Mouse (Mus musculus): ENCODE measurements around the gene Hoxa4.

Gene Hoxa4

DNA sequence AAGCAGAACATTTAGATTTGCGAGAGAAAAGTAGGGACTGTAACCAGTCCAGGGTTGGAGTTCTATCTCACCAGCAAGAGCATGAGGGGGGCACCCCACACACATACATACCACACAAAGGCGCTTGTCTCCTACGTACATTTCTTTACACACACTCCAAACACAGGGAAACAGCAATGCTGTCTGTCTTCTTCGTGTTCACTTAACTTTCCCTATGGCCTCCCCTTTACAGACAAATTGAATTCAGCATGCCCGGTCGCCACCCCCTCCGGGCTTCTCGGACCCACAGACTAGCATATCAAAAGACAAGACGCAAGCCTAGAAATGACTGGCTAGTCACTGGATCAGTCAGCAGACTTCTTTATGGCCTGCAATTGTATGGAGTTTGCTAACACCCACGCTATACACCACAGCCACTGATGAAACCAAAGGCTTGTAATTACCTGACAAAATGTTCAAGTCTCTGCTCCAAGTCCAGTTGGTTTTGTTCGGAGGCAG lies 11.3 kb downstream of the Hoxa4 start:
- DNase-seq (ENCODE audit: low spot score in 2 of 2) = no peak

DNA sequence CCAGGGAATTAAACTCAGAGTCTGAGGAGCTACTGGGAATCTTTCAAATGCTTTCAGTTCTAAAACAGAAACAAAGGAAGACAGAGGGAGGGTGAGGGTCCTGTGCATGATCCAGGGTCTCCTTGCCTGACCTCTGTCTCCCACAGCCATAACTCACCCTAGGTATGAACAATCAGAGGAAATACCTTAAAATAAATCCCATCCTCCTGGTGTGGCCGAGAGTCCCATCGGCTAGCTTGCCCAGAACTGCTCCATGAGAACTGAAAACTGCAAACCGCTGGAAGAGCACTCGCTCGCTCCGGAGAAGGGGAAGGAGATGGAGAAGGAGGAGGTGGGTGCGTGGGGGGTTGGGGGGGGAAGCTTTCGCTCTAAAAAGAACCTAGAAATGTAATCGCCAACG lies 11.9 kb downstream of the Hoxa4 start:
- no peak for DNase-seq (ENCODE audit: low spot score in 2 of 2)

DNA sequence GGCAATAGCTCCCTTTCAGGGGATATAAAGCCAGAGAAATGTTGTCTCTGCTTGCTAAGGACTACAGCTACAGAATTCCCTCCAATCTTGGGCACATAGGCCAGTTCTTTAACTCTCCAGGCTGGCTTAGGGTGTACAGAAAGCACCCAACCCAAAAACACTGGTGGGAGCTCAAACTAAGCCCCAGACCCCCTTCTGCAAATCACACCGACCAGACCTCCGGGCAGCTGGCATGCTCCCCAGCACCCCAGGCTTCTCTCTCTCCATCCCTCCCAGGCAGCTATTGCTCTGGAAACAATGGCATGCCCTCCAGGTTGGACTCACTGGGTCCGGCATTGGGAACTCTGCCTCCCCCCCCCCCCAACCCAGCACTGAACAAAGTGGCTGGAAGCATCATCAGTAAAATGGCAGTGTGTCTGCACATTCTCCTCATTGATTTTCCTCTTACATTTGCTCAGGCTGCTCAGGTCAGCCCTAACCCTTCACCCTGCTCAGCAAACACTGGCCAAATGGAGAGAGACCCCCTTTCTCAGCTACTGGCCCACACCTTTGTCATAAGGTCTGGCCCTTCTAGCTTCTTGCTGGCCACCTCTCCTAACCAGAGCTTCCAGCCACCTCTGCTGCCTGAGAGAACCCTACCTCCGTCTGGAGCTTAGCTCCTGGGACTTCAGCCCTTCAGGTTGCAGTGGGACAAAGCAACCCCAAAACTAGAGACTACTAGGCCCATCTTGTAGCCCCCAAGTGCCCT lies 12.5 kb downstream of the Hoxa4 start:
- no peak for DNase-seq (ENCODE audit: low spot score in 2 of 2)

DNA sequence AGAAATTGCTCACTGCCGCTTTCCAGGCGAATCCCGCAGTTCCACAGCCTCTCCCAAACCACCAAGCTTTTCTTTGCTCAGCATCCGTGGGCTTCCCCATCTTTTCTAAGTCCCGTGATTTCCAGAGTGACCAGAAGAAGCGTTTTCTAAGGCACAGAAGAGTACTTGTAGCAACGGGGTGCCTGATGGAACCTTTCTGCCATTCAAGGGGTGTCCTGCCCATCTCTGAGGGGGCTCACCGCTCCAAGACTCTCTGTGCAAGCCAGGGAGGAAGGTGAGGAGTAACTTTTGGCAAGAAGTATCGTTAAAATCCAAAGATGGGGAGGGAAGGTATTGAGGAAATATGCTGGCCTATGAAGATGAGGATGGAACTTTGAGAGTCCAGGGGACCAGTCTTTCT lies 13.7 kb downstream of the Hoxa4 start:
- no peak for DNase-seq (ENCODE audit: low spot score in 2 of 2)

DNA sequence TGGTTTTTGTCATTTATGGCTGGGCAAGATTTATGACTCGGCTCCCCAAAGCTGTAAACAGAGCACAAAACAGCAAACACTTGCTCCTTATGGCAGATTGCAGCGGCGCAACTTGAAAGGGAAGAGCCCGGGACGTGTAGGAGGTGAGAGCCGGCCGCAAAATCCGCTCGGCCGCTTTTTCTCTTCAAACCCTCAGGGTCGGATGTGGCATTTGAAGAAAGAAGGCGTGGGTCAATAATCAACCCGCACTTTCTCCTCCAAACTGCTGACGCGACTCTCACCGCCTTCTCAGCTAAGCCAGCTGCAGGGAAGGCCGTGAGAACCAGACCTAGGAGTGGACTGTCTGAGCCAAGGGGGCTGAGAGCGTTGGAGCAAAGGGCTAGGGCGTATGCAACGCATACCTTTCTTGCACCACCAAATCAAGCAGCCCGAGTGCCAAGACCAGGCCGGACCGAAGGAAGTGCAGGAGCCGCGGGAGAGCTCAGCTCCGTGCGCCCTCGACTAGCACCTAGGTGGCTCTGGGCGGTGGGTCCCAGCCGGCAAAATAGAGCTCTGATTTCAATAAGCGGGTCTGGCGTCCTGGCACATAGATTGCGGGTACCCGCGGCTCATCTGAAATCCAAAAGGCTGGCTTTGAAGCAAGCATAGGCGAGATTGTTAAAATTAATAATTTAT lies 14.4 kb downstream of the Hoxa4 start, which contains the start of gene 5730596B20Rik:
TSS of gene 5730596B20Rik (plus strand) at position 438 of the 675 bp plus-strand sequence.
- DNase-seq (ENCODE audit: low spot score in 2 of 2) = no peak

DNA sequence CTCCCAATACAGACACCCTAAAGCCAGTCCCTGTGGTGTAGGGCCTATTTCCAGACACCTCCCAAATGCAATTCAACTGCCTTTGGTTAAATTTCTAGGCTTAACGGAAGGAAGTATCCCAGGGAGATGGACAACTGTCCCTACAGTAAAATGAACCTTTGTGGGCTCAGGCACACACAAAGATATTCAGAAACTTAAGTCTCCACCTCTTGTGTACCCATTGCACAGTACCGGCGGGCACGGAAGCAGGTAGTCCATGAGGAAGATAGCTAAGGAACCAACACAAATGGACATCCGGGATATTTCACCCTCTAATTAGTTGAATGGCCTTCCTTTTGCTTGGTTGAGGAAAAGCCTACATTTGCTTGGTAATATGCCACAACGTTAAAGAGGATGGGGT lies 15.2 kb downstream of the Hoxa4 start:
- no peak for DNase-seq (ENCODE audit: low spot score in 2 of 2)

DNA sequence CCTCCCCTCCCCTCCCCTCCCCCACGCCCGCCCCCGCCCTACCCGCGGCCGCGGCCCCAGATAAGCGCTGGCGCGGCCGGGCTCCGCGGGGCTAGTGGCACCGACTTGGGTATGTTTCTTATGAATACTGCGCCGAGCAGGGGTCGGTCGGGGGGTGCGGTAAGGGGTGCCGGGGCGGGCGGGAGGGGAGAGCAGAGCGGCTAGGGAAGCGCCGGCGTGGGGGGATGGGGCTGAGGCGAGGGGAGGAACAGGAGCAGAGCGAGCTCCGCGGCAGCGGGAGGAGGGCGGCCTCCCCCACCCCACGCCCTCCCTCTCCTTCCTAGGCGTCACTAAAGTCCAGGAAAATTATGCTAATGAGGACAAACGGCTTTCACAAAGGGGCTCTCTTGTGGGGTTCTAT lies 15.7 kb downstream of the Hoxa4 start:
- no peak for DNase-seq (ENCODE audit: low spot score in 2 of 2)

DNA sequence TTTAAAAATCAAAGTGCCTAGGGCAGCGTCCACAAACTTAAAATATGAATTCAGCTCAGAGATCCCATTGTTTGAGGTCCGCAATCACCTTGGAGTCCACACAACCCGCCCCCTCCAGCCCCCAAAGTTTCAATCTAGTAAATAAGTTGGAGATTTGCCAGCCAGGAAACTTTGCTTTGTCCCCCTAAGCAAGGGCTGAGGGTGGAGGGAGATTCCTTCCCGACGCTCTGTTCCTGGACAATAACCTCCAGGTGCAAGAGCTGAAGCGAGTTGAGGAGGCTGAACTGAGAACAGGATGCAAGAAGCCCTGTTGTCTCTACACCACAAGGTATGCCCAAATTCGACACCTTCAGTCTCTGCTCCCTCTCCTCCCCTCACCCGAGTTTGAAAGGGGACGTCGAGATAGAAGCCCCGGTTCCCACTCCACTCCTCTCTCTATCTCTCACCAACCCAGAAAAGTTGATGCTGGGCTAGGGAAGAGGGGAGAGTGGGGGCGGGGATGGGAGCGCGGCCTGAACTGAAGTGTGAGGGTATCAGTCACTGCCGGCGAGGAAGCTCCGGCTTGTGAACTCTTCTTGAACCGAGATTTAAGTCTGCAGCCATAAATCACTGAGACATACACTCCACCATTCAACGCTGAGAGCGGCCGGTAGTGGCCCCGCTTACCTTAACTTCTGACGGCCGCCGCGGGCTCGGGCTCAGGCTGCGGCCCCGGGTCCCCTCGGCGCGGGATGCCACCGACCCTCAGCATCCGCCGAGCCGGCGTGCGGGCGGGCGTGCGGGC lies 16.4 kb downstream of the Hoxa4 start:
- DNase-seq (ENCODE audit: low spot score in 2 of 2) = no peak

DNA sequence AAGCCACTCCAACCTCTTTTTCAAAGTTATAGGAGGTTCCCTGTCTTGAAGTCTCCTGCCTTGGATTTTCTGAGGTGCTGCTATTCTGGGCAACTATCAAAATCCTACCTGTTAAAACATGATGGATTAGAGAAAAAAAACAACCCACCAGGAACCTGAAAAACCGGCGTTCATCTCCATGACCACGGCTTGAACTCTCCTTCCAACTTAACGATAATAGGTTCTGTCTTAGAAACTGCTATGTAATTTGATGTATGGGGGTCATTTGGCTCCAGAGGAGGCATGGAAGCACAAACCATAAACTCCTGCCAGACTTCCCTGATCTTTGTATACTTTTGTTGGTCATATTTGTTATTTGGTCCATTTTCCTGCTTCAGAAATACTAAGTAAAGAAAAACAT lies 17.9 kb downstream of the Hoxa4 start:
- no peak for DNase-seq (ENCODE audit: low spot score in 2 of 2)

DNA sequence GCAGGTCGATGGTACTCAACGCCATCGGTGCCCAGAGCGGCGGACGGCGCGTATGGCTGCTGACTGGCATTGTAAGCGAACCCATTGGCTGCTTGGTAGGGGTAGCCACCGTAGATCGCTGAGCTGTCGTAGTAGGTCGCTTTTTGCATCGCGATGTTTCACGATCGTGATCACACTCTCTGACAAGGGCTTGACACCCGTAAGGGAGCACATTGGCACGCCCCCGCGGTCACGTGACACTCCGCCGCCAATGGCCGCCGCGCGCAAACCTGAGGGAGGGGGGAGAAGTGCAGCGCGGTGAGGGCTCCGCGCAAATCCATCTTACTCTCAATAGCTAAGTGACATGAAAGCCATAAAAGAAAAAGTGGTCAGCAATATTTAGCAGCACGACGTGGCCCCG lies 19.1 kb downstream of the Hoxa4 start:
- no peak for DNase-seq (ENCODE audit: low spot score in 2 of 2)

DNA sequence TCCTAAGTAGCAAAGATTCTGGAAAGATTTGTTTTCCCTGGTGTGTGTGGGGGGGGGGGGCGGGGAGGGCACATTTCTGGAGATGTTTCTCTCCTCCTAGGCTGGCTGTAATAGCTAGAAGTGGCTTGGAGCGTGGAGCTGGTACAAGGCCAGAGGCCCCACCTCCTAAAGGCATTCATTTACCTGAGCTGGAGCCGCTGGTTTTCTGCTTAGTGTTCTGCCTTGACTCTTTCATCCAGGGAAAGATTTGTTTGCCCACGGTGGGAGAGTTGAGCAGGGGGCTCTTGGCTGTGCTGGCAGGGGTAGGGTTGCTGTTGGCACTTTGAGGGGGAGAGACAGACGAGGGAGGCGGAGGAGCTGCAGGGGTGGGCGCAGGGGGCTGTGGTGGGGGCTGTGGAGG lies 19.6 kb downstream of the Hoxa4 start:
- DNase-seq (ENCODE audit: low spot score in 2 of 2) = no peak

DNA sequence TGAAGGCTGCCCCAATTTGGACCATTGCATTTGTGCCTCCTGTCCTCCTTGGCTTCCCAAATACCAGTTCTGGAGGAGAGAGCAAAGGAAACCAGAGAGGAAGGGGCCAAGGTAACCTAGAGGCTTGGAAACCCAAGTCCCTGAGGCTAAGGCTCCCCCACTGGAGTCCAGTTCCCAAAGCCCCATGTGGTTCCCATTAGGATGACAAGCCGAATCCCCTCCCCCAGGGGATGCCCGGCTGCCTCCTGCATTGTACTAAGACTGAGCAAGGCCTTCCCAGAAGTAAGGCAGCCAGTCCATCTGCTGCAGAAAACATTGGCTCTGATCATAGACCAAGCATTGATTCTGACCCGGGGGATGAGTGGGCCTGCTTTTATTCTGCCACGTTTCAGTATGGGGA lies 20.2 kb downstream of the Hoxa4 start:
- DNase-seq (ENCODE audit: low spot score in 2 of 2) = no peak

DNA sequence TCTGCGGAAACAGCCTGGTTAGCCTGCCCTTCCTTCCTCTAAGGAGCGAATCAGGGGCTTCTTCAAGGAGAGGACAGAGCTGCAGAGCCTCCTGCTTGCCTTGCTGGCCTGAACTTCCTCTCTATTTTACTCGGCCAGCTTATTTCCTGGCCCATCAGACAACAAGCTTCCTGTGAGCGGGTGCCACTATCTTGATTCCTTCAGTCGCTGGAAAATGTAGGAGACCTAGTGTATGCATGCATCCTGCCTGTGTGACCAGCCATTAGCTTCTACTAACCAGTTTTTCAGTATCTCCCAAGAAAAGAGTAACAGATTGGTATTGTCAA lies 20.7 kb downstream of the Hoxa4 start:
- DNase-seq (ENCODE audit: low spot score in 2 of 2) = no peak

DNA sequence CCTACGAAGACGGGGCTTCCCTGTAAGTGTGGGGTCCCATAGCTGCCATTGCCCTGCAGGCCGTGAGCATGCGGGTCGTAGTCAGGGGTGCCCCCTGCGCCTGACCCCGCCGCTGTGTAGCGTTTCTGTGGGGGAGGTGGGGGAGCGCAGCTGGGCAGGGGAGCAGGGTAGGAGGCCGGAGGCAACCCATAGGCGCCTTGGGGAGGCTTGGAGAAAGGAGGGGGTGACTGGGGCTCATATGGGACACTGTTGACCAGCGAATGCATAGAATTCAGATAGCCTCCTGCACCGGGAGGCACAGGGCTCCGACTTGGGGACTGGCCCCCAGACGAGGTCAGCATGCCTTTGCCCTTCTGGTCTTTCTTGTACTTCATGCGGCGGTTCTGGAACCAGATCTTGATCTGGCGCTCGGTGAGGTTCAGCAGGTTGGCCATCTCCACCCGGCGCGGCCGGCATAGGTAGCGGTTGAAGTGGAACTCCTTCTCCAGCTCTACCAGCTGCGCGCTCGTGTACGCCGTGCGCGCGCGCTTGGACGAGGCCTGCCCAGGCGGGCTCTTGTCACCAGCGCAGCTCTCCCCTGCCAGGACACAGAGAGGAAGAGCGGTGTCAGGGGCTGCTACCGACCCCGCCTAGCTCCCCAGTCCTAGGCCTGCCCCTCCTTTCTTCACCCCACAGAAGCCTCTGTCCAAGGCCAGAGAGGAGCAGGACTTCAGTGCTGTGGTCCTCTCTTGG lies 21.2 kb downstream of the Hoxa4 start:
- no peak for DNase-seq (ENCODE audit: low spot score in 2 of 2)

DNA sequence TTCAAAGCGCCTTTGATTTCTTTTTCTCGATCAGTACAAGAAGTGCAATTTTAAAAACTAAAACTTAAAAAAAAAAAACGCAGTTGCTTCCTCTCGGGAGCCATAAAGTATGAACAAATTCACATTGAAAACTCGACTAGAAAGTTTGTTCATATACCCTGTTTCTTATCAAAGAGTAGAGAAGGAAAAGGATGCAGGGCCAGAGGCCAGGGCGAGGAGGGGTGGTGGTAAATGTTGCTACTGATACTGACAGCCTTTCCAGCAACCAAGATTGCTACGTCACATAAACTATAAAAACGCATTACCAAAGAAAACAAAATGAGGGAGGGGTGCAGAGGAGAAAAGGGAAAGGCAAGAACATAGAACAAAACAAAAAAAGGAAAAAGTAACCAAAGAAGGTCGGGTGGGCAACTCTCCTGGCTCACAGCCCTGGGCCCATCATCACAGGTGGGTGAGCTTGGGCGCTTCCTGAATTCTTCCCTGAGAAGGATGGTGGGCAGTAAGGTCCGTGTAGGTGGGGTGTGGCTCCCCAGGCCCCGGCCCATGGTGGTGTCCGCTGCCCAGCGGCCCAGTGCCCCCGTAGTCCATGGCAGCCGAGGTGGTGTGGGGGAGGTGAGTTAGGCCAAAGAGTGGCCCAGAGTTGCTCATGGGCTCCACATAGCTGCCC lies 21.9 kb downstream of the Hoxa4 start:
- no peak for DNase-seq (ENCODE audit: low spot score in 2 of 2)

DNA sequence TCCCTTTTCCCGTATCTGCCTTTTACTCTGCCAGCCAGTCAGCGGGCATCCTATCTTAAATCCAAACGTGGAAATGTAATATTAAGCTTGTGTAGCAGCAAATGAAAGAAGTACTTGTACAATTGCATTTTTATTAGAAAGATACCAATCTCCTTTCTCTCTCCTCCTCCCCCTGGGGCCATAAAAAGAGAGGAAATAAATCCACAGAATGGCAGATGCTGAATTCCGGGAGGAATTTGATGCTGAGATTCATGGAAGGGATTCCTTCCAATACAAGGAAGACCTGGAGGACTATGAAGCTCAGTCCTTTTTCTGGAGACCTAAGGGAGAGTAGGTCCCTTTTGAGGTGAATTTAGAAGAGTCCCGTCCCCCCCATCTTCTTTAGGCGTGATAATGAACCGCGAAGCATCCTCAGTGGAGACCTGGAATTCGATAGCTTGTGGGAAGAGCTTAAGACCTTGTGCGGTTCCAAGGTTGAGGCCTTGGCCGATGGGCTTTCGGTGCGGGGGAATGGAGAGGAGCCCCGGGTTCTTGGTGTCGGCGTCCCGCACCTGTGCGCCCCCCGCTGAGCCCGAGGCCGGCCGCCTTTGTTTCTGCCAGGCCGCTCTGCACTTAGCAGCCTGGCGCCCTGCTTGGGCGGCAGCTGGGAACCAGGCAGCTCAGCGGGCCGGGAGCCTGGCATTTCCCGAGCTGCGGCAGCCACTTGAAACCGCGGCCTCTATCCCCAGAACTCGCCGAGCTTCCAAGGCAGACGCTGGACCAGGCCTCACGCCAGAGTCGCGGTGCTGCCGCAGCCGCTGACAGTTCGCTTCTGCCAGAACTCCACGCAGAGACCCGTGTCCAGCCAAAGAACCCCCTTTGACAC lies 23.1 kb downstream of the Hoxa4 start:
- DNase-seq (ENCODE audit: low spot score in 2 of 2) = no peak

DNA sequence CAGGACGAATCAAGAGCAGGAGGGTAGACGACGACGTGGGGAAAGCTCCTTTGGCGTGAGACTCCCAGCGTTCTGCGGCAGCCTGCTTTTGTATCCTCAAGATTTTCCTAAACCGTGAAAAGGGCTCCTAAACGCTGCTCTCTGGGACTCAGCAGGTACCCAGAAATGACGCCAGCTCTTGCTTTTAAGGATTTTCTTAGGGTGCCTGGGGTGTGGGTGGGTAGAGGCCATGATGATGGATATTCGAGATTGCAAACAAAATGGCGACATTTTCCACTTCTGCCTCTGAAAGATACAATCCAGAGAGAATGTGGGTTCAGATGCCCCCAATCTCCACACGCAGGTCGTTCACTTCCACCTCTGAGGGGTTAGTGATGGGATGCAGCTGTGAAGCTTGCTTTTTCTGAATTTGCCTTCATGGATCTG lies 23.8 kb downstream of the Hoxa4 start:
- DNase-seq (ENCODE audit: low spot score in 2 of 2) = no peak

DNA sequence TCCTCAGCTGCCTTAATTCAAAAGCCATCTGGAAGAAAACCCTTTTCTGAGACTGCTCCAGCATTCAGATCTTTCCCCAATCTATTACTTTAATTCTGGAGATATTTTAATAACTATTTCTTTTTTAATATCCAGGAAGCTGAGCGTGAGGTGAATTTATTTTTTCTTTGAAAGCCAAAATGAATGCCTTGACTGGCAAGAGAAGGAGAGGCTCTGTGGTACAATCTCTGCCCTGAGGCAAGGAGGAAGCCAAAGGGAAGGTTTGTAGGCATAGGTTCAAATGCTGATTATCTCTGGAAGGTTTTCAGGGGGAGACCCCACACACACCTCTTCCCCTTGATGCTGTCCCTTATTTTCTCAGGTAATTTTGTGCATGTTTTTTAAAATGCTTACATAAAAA lies 24.4 kb downstream of the Hoxa4 start:
- DNase-seq (ENCODE audit: low spot score in 2 of 2) = no peak

DNA sequence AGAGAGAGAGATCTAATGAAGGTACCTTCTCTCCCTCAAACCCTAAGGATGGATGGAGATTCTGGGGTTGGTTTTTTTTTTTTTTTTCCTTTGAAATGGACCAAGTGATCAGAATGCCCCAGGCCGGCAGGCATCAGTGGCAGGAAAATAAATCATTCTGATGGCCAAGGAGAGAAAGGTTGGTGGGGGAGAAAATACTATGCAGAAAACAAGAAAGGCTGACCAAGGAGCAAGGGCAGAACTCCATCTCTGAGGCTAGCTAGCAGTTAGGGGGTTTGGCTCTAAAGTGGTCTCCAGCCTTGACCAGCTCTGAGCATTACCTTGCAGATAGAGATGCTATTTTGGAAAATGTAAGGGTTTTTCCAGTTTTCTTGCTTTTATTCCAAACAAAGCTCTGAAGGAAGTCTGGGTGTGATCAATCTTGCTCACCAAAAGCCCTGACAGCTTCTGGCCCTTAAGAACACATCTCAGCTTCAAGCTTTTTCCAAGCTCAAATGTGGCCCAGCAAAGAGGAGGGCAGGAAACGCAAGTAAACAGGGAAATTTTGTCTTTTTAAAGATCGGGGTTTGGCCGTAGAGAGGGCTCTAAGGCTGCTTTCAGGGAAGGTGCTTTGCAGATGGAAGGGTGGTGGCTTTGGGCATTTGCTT lies 25.0 kb downstream of the Hoxa4 start:
- DNase-seq (ENCODE audit: low spot score in 2 of 2) = no peak

All from frontal cortex, postnatal 36 days (tissue).